Mouse (Mus musculus): Measurements from ENCODE around the gene Mok. TPM values are rescaled to one million over a fixed set of nuclear protein-coding genes. Genes with fewer than 3 reads are reported as not detected.

Gene Mok
- polyA plus RNA-seq, 1 experiment from 2014 or later: 0.22 TPM

- no peak overlapping the region for H3K27ac ChIP-seq (replicated peaks)
- peak overlapping the region; percentile 65 for H3K4me3 ChIP-seq (replicated peaks)
- peaks cover 51% of the 10 kb centered on the region for H3K4me1 ChIP-seq (replicated peaks)
- no peaks in the 10 kb centered on the region for H3K36me3 ChIP-seq (replicated peaks)
- H3K9me3 ChIP-seq (replicated peaks): no peaks in the 10 kb centered on the region
- no peak for ATAC-seq (ENCODE audit: insufficient read depth)
- peak overlapping the region; percentile 97 for H3K4me2 ChIP-seq
- peak overlapping the region; percentile 55; the same call in 1 of the 2 replicates for H3K9ac ChIP-seq
- peaks cover 7% of the 10 kb centered on the region for H3K27me3 ChIP-seq
- WGBS (ENCODE audit: insufficient replicate concordance): 76% methylated on average over 6 of the region's 6 CpGs
These were observed 5.5 kb upstream of the Mok start for GRCm38 (mm10) chr12:110846191-110846765.

DNA sequence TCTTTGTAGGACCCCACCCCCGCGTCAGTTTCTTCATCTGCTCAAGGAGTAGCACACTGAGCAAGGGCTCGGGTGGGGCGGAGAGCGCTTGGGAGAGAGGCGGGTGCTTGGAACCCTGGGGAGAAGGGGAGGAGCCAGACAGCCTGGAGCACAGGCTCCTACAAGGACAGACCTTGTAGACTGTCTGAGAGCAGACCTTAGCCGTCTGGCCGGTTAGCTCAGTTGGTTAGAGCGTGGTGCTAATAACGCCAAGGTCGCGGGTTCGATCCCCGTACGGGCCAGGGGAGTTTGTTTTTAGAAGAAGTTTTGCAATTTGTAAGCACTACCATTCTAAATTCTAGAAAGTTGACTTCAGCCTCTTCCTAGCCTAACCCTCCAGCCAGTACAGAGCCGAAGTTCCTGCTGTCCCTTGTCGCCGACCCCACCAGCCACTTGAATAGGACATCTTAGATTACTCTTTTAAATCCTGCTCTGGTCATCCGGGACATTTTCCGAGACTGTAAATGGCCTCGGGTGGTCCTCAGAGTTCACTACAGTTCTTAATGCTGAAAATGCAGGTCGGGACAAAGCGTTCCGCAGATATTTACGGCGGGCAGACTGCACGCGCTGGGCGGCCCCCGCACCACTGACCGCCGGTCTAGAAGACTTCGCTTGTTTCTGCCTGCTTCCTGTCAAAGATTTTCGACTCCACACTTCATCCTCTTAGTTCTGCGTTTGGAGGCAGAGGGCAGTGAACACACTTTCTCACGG, 4.6 kb upstream of the Mok start:
- WGBS (ENCODE audit: insufficient replicate concordance): under 1% methylated on average over 36 of the region's 36 CpGs
- H3K4me2 ChIP-seq: peak overlapping the region; percentile 97
- peaks cover 48% of the 10 kb centered on the region for H3K4me1 ChIP-seq (replicated peaks)
- peaks cover 8% of the 10 kb centered on the region for H3K27me3 ChIP-seq
- ATAC-seq (ENCODE audit: insufficient read depth): peak; percentile 92
- peak overlapping the region; percentile 65 for H3K4me3 ChIP-seq (replicated peaks)
- H3K9ac ChIP-seq: peak overlapping the region; percentile 61
- H3K27ac ChIP-seq (replicated peaks): peak overlapping the region; percentile 85
- H3K9me3 ChIP-seq (replicated peaks): no peaks in the 10 kb centered on the region
- H3K36me3 ChIP-seq (replicated peaks): no peaks in the 10 kb centered on the region

DNA sequence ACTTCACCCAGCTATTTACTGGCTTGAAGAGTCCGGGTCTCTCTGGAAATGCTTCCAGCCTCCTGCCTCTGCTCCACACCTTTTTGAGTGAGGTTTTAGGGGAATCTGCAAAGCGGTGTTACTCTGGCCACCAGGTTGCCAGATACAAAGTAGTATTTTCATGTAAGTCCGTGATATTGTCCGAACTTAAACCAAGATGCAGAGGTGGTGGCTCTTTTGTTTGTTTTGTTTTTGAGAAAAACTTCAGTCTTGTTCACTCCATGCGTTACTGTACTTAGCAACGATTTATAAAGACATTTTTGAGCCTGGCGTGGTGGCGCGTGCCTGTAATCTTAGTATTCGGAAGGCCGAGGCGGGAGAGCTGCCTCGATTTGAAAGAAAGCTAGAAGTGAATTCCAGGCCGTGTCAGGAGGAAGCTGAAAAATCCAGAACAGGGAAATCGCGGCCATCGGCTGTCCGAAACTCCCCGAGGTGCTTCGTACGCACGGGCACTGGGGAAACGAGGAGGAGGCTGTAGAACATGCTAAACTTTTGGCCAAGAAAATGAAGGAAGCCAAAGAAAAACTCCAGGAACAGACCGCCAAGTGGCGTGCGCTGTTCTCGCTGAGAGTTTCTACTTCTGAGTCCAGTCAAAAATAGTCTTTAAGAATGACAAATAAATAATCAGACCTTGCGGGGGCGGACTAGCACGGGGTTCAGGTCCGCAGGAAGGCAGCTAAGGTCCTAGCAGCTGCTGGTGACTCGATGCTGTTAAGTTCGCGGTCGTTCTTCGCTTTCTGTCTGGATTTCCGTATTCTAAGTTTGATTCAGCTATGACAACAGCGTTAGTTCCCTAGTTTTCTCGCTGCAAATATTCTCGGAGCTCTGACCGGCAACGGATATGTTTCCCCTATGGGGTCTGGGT, 3.7 kb upstream of the Mok start:
- Histone ChIP-seq H3K9me3 (replicated peaks) (no peaks in the 10 kb centered on the region), H3K9ac (peak overlapping the region; percentile 61), H3K27ac (replicated peaks) (peak overlapping the region; percentile 85), H3K36me3 (replicated peaks) (no peaks in the 10 kb centered on the region), H3K27me3 (peaks cover 16% of the 10 kb centered on the region), H3K4me1 (replicated peaks) (peaks cover 47% of the 10 kb centered on the region), H3K4me3 (replicated peaks) (peak overlapping the region; percentile 65), H3K4me2 (peak overlapping the region; percentile 97)
- under 1% methylated on average over 42 of the region's 42 CpGs for WGBS (ENCODE audit: insufficient replicate concordance)
- ATAC-seq (ENCODE audit: insufficient read depth): peak; percentile 53

DNA sequence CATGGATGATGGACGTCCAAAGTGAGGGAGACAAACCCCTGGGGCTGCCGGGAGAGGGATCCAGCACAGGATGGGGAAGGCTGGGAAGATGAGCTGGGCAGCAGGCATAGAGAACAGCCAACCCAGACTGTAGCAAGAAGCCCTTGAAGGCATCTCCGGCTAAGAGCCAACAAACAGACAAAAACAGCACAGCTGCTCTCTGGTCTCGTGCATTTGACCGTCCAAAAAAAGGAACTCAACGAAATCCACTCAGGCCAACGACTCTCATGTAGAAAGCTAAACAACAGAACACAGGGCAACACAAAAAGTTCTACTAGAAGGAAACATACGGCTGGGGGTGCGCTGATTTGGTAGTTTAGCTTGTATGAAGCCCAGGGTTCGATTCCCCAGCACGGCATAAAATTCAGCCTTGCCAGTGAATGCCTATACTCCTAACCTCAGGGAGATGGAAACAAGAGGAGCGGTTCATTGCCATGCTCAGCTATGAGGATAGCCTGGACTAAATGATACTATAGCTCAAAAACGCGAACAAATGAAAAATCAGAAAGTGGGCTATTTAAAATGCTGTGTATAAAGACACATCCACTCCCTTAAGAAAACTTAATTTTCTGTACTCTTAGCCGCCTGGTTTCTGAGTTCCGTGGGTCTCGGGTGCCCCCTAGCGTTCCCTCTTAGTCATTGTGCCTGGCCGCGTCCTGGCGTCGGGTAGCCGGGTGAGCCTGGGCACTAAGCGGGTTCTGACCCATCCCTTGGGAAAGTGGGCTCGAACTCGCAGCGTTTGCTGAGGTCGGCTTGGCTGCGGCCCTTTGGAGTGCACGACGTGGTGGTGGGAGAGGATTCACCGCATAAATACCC, 2.7 kb upstream of the Mok start:
- H3K27me3 ChIP-seq: peaks cover 17% of the 10 kb centered on the region
- H3K9me3 ChIP-seq (replicated peaks): no peaks in the 10 kb centered on the region
- WGBS (ENCODE audit: insufficient replicate concordance): 16% methylated on average over 32 of the region's 32 CpGs
- peak overlapping the region; percentile 65 for H3K4me3 ChIP-seq (replicated peaks)
- peak overlapping the region; percentile 85 for H3K27ac ChIP-seq (replicated peaks)
- peak overlapping the region; percentile 97 for H3K4me2 ChIP-seq
- 0 out of 2 replicates have a peak, but pooled peaks have one; percentile 9 for ATAC-seq (ENCODE audit: insufficient read depth)
- no peaks in the 10 kb centered on the region for H3K36me3 ChIP-seq (replicated peaks)
- H3K9ac ChIP-seq: peak overlapping the region; percentile 61
- peaks cover 47% of the 10 kb centered on the region for H3K4me1 ChIP-seq (replicated peaks)

DNA sequence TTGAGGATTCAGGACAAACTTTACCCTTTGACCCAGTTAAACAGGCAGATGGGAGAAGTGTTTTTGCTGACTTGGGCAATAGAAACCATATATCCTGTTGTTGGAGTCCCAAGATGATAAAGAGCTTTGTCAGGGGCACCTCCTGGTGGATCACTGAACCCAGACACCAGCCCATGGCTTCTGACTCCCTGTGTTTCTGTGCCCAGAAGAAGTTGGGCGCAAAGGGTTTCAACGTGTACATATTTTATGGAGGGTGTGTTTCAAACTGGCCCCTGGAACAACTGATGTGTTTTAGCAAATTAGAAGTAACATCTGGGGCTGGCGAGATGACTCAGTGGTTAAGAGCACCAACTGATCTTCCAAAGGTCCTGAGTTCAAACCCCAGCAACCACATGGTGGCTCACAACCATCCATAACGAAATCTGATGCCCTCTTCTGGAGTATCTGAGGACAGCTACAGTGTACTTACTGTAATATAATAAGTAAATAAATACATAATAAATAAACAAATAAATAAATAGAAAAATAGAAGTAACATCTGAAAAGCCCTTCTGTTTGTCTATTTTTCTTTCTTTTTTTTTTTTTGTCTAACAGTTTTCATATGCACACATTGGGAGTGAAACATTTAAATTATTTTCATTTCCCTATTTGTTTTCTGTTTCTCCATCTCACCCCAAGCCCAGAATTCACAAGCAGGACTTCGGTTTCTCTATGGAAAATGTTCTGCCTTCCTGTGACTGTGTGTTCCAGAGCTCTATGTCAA, 1.2 kb upstream of the Mok start:
- no peak for ATAC-seq (ENCODE audit: insufficient read depth)

DNA sequence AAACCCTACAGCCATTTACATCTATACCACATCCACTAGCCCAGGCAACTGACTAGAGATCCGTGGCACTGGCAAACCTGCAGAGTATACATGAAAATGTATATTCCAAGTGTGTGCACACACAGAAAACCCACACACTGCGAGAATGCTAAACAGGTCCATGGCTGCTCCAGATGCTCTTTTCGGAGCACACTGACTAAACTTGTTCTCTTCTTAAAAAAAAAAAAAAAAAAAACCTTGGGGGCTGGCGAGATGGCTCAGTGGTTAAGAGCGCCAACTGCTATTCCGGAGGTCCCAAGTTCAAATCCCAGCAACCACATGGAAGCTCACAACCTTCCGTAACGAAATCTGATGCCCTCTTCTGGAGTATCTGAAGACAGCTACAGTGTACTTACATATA, 2.9 kb downstream of the Mok start:
- Histone ChIP-seq H3K27me3 (peaks cover 26% of the 10 kb centered on the region), H3K9me3 (replicated peaks) (no peaks in the 10 kb centered on the region), H3K4me2 (no peak overlapping the region), H3K36me3 (replicated peaks) (no peaks in the 10 kb centered on the region), H3K9ac (no peak overlapping the region), H3K4me1 (replicated peaks) (peaks cover 20% of the 10 kb centered on the region), H3K4me3 (replicated peaks) (no peak overlapping the region), H3K27ac (replicated peaks) (no peak overlapping the region)
- 67% methylated on average over 8 of the region's 8 CpGs for WGBS (ENCODE audit: insufficient replicate concordance)
- no peak for ATAC-seq (ENCODE audit: insufficient read depth)

More for the DNA sequence above, 1.2 kb upstream of the Mok start:
- H3K9me3 ChIP-seq (replicated peaks): no peaks in the 10 kb centered on the region
- WGBS (ENCODE audit: insufficient replicate concordance): 61% methylated on average over 5 of the region's 5 CpGs
- H3K4me3 ChIP-seq (replicated peaks): no peak overlapping the region
- peak overlapping the region; percentile 94; the same call in 1 of the 2 replicates for H3K4me2 ChIP-seq
- no peaks in the 10 kb centered on the region for H3K36me3 ChIP-seq (replicated peaks)
- H3K9ac ChIP-seq: no peak overlapping the region
- peaks cover 47% of the 10 kb centered on the region for H3K4me1 ChIP-seq (replicated peaks)
- no peak overlapping the region for H3K27ac ChIP-seq (replicated peaks)
- peaks cover 21% of the 10 kb centered on the region for H3K27me3 ChIP-seq

- no peak overlapping the region for H3K27ac ChIP-seq (replicated peaks)
- 35% methylated on average over 5 of the region's 5 CpGs for WGBS (ENCODE audit: insufficient replicate concordance)
These were observed 3.4 kb downstream of the Mok start for GRCm38 (mm10) chr12:110837192-110837841.

DNA sequence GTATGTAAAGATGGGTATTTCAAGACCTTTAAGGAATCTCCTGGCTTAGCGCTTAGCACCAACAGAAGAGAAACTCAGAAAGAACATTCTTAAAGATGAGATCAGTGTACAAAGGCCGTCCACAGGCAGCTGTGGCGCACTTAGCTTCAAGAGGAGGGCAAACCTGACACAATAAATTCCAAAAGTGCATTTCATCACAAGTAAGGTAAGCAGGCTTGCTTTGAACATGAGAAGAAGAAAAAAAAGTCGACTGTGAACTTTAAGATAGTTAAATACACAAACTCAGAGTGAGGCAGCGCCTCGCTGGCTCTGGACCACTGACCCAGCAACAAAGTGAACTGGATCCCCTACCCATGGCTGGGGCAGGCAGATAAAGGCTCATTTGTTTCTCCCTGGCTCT, 4.0 kb downstream of the Mok start:
- WGBS (ENCODE audit: insufficient replicate concordance): 58% methylated on average over 6 of the region's 6 CpGs
- ATAC-seq (ENCODE audit: insufficient read depth): no peak
- H3K27me3 ChIP-seq: peaks cover 26% of the 10 kb centered on the region
- no peak overlapping the region for H3K27ac ChIP-seq (replicated peaks)
- no peaks in the 10 kb centered on the region for H3K9me3 ChIP-seq (replicated peaks)
- H3K36me3 ChIP-seq (replicated peaks): no peaks in the 10 kb centered on the region
- no peak overlapping the region for H3K9ac ChIP-seq
- H3K4me1 ChIP-seq (replicated peaks): peaks cover 18% of the 10 kb centered on the region
- H3K4me2 ChIP-seq: no peak overlapping the region
- H3K4me3 ChIP-seq (replicated peaks): no peak overlapping the region

More at GRCm38 (mm10) chr12:110837192-110837841, 3.4 kb downstream of the Mok start:
- H3K9ac ChIP-seq: no peak overlapping the region
- no peaks in the 10 kb centered on the region for H3K9me3 ChIP-seq (replicated peaks)
- no peak overlapping the region for H3K4me3 ChIP-seq (replicated peaks)
- ATAC-seq (ENCODE audit: insufficient read depth): no peak
- H3K27me3 ChIP-seq: peaks cover 26% of the 10 kb centered on the region
- H3K4me1 ChIP-seq (replicated peaks): peaks cover 20% of the 10 kb centered on the region
- no peaks in the 10 kb centered on the region for H3K36me3 ChIP-seq (replicated peaks)
- no peak overlapping the region for H3K4me2 ChIP-seq

GRCm38 (mm10) chr12:110835182-110835581, 5.6 kb downstream of the Mok start:
- Histone ChIP-seq H3K4me2 (no peak overlapping the region), H3K36me3 (replicated peaks) (no peaks in the 10 kb centered on the region), H3K4me1 (replicated peaks) (peaks cover 5% of the 10 kb centered on the region), H3K9ac (no peak overlapping the region), H3K27ac (replicated peaks) (no peak overlapping the region), H3K27me3 (peaks cover 25% of the 10 kb centered on the region), H3K4me3 (replicated peaks) (no peak overlapping the region), H3K9me3 (replicated peaks) (no peaks in the 10 kb centered on the region)
- WGBS (ENCODE audit: insufficient replicate concordance): 72% methylated on average over 3 of the region's 3 CpGs
- ATAC-seq (ENCODE audit: insufficient read depth): no peak
